Mouse (Mus musculus) lung, postnatal 10 days (tissue): ENCODE measurements around the gene Mfap1a.
"Not testable (repeated sequence)": the region's sequence is repeated elsewhere in the genome, so short reads cannot be mapped to it uniquely, and the experiment has no call there.

Experiments
- DNase-seq: peaks from one replicate; pipeline ENCODE4 v3.0.0; 2021

The Mfap1a gene

GRCm38 (mm10) chr2:121505942-121506882 lies at the start of gene Mfap1a, which contains the start of gene Wdr76:
TSS of gene Mfap1a (minus strand) at chr2:121506665.
TSS of gene Wdr76 (plus strand) at chr2:121506723.
- peak; percentile 92 for DNase-seq

- DNase-seq, result no peak
These were observed 44.8 kb upstream of the Mfap1a start for GRCm38 (mm10) chr2:121551271-121551670.

GRCm38 (mm10) chr2:121549630-121550029 lies 43.2 kb upstream of the Mfap1a start:
- no peak for DNase-seq

GRCm38 (mm10) chr2:121544829-121545228 lies 38.4 kb upstream of the Mfap1a start:
- DNase-seq, result no peak

GRCm38 (mm10) chr2:121525056-121525455 lies 18.6 kb upstream of the Mfap1a start:
- DNase-seq, result no peak

GRCm38 (mm10) chr2:121522830-121523229 lies 16.4 kb upstream of the Mfap1a start:
- not testable (repeated sequence) for DNase-seq

- DNase-seq, result no peak
These were observed 15.5 kb upstream of the Mfap1a start for GRCm38 (mm10) chr2:121522006-121522405.

GRCm38 (mm10) chr2:121518711-121519110 lies 12.2 kb upstream of the Mfap1a start:
- not testable (repeated sequence) for DNase-seq

GRCm38 (mm10) chr2:121518106-121518505 lies 11.6 kb upstream of the Mfap1a start:
- DNase-seq, result no peak

- DNase-seq, result no peak
These were observed 7.7 kb upstream of the Mfap1a start for GRCm38 (mm10) chr2:121514211-121514610.

- DNase-seq, result not testable (repeated sequence)
These were observed 6.7 kb upstream of the Mfap1a start for GRCm38 (mm10) chr2:121512991-121513765.

- no peak for DNase-seq
These were observed 4.9 kb upstream of the Mfap1a start for GRCm38 (mm10) chr2:121511401-121511800.

- peak; percentile 85 for DNase-seq
These were observed 3.1 kb upstream of the Mfap1a start for GRCm38 (mm10) chr2:121509584-121509983.

GRCm38 (mm10) chr2:121507951-121508330 lies 1.5 kb upstream of the Mfap1a start:
- no peak for DNase-seq

- DNase-seq, result no peak
These were observed 897 bp upstream of the Mfap1a start for GRCm38 (mm10) chr2:121507173-121507950.

GRCm38 (mm10) chr2:121501550-121501949 lies 4.9 kb downstream of the Mfap1a start:
- not testable (repeated sequence) for DNase-seq

GRCm38 (mm10) chr2:121484403-121484802 lies 22.1 kb downstream of the Mfap1a start:
- DNase-seq, result not testable (repeated sequence)

- no peak for DNase-seq
These were observed 22.9 kb downstream of the Mfap1a start for GRCm38 (mm10) chr2:121483576-121483975.

GRCm38 (mm10) chr2:121480916-121481315 lies 25.5 kb downstream of the Mfap1a start:
- DNase-seq, result not testable (repeated sequence)

GRCm38 (mm10) chr2:121480498-121480897 lies 26.0 kb downstream of the Mfap1a start:
- peak; percentile 49 for DNase-seq

GRCm38 (mm10) chr2:121477491-121478266 lies 28.8 kb downstream of the Mfap1a start:
- no peak for DNase-seq

- not testable (repeated sequence) for DNase-seq
These were observed 31.2 kb downstream of the Mfap1a start for GRCm38 (mm10) chr2:121475306-121475705.
